Mouse (Mus musculus): ENCODE data around the gene Eln. TPM values are rescaled to one million over a fixed set of nuclear protein-coding genes. Genes with fewer than 3 reads are reported as not detected.

The Eln gene
- total RNA-seq, 2 experiments from 2014 or later, result 22.5 to 27.1 TPM

- no peak for DNase-seq (ENCODE audit: low spot score in 2 of 2)
- intact Hi-C loops (cut with DNase I), result loop anchor here (5.0 kb wide), 1 partner anchor 221 kb away; no protein-coding TSS in a partner anchor
Measured at GRCm38 (mm10) chr5:134746201-134746600, 922 bp downstream of the Eln start.

DNA sequence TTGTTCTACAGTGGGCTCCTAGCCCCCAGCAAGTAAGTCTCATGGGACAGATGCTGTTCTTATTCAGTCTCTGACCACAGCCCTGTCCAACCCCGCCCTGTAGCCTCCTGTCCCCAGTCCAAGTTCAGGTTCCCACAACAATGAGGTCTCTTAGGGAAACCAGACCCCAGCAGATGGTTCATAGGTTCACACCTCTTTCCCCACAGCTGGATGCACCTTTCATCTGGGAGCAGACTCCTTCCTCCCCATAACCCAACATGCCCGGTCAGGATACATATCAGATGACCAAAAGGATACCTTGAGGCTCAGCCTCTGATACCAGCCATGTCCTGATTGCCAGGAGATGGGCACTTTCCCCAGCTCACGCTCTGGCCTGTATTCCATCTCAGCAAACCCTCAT, 1.3 kb downstream of the Eln start:
- no peak for DNase-seq (ENCODE audit: low spot score in 2 of 2)
- intact Hi-C loops (cut with DNase I), result loop anchor here (5.0 kb wide), 1 partner anchor 222 kb away; no protein-coding TSS in a partner anchor

DNA sequence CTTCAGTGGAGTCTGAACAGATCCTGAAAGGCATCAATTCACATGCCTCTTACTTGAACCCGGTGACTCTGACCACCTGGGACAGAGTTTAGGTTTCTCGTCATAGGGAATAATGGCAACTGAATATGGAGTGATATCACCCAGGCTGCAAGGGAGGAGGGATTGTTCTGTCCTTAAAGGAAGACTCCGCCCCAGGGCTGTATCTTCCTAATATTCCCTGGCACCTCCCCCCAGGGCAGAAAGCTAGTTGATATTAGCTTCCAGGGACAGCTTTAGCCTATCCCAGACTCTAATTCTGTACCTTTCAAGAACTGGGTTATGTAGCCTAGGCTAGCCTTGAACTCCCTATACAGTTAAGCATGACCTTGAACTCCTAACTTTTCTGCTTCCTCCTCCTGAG, 2.1 kb downstream of the Eln start:
- no peak for DNase-seq (ENCODE audit: low spot score in 2 of 2)
- intact Hi-C loops (cut with DNase I), result loop anchor here (5.0 kb wide), 1 partner anchor 222 kb away; no protein-coding TSS in a partner anchor

GRCm38 (mm10) chr5:134743991-134744390, 3.1 kb downstream of the Eln start:
- DNase-seq (ENCODE audit: low spot score in 2 of 2), result no peak
- intact Hi-C loops (cut with DNase I), result no loop called here

DNA sequence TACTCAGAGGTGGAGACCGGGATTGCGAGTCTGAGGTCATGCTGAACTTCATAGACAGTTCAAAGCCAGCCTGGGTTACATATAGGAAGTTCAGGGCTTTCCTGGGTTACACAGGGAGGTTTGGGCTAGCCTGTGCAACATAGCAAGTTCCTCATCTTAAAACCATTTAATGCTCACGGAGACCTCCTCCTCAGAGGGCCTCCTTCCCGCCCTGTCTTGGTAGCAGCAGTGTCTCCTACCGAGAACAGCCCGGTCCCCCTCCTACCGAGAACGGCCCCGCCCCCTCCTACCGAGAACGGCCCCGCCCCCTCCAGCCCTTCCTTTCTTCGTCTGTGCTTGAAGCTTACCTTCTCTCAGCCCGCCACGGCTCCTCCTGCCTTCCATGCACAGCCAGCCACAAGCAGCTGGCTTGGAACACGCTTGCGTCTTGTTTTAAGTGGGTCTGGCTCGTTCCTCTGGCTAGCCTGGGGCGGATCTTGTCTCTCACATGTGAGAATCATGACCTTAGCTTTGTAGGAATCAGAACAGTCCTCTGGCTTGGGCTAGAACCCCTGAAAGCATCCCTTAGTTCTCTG, 4.8 kb downstream of the Eln start:
- no peak for DNase-seq (ENCODE audit: low spot score in 2 of 2)
- intact Hi-C loops (cut with DNase I), result no loop called here

DNA sequence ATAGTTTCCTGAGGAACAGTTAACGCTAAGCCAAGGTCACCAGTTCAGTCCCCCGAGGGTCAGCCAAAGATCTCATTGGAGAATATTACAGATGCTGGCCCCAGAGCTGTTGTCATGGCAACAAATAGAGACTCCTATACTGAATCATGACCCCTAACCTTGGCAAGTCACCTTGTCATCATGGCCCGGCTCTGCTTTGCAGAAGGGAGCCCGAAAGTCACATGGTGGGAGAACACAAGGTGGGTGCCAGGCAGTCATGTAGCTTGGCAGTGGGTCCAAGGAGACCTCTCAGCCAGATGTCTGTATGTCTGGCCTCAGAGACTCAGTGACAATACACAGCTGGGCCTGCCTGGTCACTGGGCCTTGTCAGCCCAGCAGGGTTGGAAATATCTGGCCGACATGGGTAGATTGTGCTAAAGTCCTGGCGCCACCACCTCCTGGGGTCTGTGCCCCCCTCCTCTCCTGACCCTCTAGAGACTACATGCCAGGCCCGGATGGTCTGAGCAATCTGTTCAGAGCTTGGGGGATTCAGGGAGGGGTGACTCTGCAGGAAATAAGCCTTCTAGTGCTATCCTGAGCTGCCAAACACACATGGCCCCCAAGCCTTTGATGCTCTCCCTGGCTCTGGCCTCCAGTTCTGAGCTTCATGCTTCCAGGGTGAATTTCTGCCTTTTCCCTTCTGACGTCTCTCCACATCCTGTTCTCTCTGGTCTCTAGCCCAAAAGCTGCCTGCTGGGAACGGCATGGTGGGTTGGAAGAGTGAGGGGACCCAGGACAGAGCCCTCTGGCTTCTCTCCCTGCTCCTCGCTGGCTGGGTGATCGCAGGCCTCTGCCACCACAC, 6.4 kb downstream of the Eln start:
- no peak for DNase-seq (ENCODE audit: low spot score in 2 of 2)
- intact Hi-C loops (cut with DNase I), result no loop called here

- DNase-seq (ENCODE audit: low spot score in 2 of 2), result no peak
- intact Hi-C loops (cut with DNase I), result no loop called here
Measured at GRCm38 (mm10) chr5:134739951-134740350, 7.2 kb downstream of the Eln start.

DNA sequence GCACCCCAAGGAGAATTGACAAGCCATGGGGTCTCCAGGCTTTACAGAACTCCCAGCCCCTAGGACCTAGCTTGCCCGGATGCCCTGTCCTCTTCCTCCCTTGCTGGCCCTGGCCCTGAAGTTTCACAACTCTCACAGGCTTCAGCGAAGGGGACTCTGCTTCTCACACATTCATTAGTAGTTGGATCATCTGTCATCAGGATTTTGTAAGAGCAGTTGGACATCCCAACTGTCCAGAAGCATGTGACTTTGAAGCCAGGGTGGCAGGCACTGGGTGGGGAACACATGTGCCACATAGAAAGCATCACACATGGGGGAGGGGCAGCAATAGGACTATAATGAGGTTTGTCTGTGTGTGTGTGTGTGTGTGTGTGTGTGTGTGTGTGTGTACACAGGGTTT, 12.2 kb downstream of the Eln start:
- intact Hi-C loops (cut with DNase I), result no loop called here
- no peak for DNase-seq (ENCODE audit: low spot score in 2 of 2)

- peak in 1 of 2 experiments; percentile 23 for DNase-seq (ENCODE audit: low spot score in 2 of 2)
- intact Hi-C loops (cut with DNase I), result no loop called here
Measured at GRCm38 (mm10) chr5:134734072-134734471, 13.1 kb downstream of the Eln start.

DNA sequence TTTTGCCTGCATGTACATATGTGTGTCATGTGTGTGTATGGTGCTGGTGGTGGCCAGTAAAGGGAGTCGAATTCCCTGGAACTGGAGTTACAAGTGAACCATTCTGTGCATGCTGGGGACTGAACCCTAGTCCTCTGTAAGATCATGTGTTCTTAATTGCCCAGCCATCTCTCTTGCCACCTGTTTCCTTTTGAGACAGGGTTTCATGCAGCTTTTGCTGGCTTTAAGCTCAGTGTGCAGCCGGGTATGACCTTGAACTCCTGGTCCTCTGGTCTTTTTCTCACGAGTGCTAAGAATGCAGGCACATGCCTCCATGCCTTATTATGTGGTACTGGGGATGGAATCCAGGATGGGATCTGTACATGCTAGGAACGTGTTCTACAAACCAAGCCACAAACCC, 13.9 kb downstream of the Eln start:
- intact Hi-C loops (cut with DNase I), result no loop called here
- no peak for DNase-seq (ENCODE audit: low spot score in 2 of 2)

DNA sequence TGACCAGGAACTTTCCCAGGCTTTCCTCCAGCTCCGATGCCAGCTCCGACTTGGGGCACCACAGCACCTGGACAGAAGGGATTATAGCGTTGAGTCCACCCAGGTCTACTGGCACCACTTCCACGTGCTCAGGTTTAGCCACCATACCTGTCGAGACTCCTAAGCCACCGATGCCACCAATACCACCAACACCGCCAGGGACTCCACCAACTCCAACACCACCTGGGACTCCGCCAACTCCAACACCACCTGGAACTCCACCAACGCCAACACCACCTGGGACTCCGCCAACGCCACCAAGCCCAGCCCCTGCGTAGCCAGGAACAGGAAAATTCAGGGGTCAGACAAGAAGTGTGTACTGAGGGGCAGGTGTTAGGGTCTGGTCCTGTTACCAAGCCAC, 18.0 kb downstream of the Eln start:
- intact Hi-C loops (cut with DNase I), result no loop called here
- DNase-seq (ENCODE audit: low spot score in 2 of 2), result no peak

GRCm38 (mm10) chr5:134728535-134728934, 18.6 kb downstream of the Eln start:
- no peak for DNase-seq (ENCODE audit: low spot score in 2 of 2)
- intact Hi-C loops (cut with DNase I), result no loop called here

- intact Hi-C loops (cut with DNase I), result no loop called here
- no peak for DNase-seq (ENCODE audit: low spot score in 2 of 2)
Measured at GRCm38 (mm10) chr5:134727001-134727639, 20.0 kb downstream of the Eln start.

- DNase-seq (ENCODE audit: low spot score in 2 of 2), result no peak
- intact Hi-C loops (cut with DNase I), result no loop called here
Measured at GRCm38 (mm10) chr5:134725299-134725698, 21.8 kb downstream of the Eln start.

DNA sequence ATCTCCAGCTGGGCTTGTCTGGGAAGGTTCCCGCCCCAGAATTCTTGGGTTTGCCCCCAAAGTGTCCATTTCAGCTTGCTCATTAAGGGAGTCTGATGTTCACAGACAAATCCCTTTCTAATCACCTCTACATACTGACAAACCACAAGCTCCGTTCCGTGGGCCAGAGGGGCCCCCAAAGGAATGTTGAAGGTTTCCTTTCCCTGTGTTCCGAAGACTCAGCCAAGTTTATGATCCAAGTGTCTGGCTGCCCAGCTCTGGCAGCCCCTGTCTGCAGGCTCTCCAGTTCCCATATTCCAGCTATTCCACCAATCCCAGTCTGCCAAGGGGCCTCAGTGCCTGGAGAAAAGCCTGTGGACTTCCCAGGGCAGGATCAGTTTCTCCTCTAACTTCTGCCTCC, 27.1 kb downstream of the Eln start:
- DNase-seq (ENCODE audit: low spot score in 2 of 2), result no peak
- intact Hi-C loops (cut with DNase I), result no loop called here

- DNase-seq (ENCODE audit: low spot score in 2 of 2), result no peak
- intact Hi-C loops (cut with DNase I), result no loop called here
Measured at GRCm38 (mm10) chr5:134711076-134711475, 36.0 kb downstream of the Eln start.

- no peak for DNase-seq (ENCODE audit: low spot score in 2 of 2)
- intact Hi-C loops (cut with DNase I), result loop anchor here (10.0 kb wide), 1 partner anchor 334 kb away; no protein-coding TSS in a partner anchor
Measured at GRCm38 (mm10) chr5:134709275-134709674, 37.8 kb downstream of the Eln start.

DNA sequence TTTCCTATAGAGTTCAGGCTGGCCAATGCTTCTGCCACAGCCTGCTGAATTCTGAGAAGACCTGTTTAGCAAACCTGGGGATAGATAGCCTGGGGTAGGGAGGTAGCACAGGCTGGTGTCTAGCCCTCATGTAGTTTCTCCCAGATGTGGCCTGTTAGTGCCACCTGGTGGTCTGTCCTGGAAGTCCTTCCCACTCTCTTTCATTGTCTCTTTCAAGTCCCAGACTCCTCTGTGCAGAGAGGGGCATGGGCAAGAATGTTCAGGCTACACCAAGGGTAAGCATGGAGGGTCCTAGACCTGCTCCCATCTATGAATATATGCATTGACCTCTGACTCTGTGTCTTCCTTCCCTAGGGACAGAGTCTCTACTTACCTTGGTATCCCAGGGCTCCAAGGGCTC, 43.0 kb downstream of the Eln start:
- peak; percentile 55 to 78 for DNase-seq (ENCODE audit: low spot score in 2 of 2)
- intact Hi-C loops (cut with DNase I), result loop anchor here (2.0 to 10.0 kb wide), 4 partner anchors 29 to 329 kb away; no protein-coding TSS in a partner anchor

GRCm38 (mm10) chr5:134695539-134695938, 51.6 kb downstream of the Eln start:
- intact Hi-C loops (cut with DNase I), result no loop called here
- DNase-seq (ENCODE audit: low spot score in 2 of 2), result no peak

DNA sequence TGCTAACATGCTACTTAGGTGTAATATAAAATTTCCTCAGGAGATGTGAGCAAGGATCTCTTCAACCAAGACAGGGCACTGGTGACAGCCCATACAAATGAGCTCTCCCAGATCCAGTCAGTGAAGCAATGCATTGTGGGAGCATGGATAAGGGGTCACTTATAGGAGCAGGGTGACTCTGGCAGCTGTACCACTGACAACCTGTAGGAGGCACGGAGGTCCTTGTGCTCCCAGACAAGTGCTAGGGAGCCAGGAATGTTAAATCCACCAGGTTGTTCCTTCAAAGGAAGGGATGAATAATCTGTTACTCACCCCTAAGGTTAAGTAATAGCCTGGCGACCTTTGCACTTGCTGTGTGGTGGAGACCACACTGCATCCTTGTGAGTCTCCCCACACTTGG, 52.0 kb downstream of the Eln start:
- DNase-seq (ENCODE audit: low spot score in 2 of 2), result no peak
- intact Hi-C loops (cut with DNase I), result no loop called here

DNA sequence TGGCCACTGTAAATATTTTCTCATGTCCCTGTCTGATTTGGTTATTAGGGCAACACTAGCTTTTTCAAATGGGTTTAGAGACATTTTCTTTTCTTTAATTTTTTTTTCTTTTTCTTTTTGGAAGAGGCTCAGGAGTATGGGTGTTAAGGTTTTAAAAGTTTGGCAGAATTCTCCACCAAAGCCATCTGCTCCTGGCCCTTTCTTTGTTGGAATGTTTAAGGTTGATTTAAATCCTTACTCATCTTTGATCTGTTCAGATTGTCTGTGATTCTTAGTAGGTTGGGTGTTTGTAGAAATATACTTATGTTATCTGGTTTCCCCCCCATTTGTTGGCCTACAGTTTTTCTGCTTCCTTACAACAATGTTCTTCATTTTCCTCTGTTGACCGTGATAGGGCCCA, 54.4 kb downstream of the Eln start:
- intact Hi-C loops (cut with DNase I), result no loop called here
- peak in 1 of 2 experiments; percentile 69 for DNase-seq (ENCODE audit: low spot score in 2 of 2)
